Mouse (Mus musculus) midbrain, embryonic 16.5 days (tissue): ENCODE measurements at regions not wholly inside any gene's neighbourhood (a gene's known extent, or its start where the extent isn't known, plus 50 kb on each side); places are given as distances from the start of the nearest gene placed in this dataset.

Source experiments
- ATAC-seq: fragments of 200-750 bp; cut with Nextera tagmentation; 2 replicates; pipeline ENCODE4 v1.8.0; 2017; ENCODE audit warnings: moderate TSS enrichment
- H3K27ac ChIP-seq: fragments of 300-500 bp; sonication (generic); 2 replicates; pipeline ENCODE4 v1.5.1; 2014; ENCODE audit warnings: mild to moderate bottlenecking, low read length, mixed read lengths
- H3K27me3 ChIP-seq: fragments of 300-500 bp; sonication (generic); 2 replicates; pipeline ENCODE4 v1.6.1; 2014; ENCODE audit warnings: low read depth, low read length, mixed read lengths; ENCODE audit not compliant: control insufficient read depth, insufficient read depth
- H3K36me3 ChIP-seq: fragments of 300-500 bp; sonication (generic); 2 replicates; pipeline ENCODE4 v1.6.1; 2014; ENCODE audit warnings: mild to moderate bottlenecking, low read length, moderate library complexity, mixed read lengths; ENCODE audit not compliant: control insufficient read depth, insufficient read depth
- H3K4me1 ChIP-seq: fragments of 300-500 bp; sonication (generic); 2 replicates; pipeline ENCODE4 v1.6.1; 2014; ENCODE audit warnings: mild to moderate bottlenecking, low read length, mixed read lengths; ENCODE audit not compliant: control insufficient read depth, insufficient read depth
- H3K4me2 ChIP-seq: fragments of 300-500 bp; sonication (generic); 2 replicates; pipeline ENCODE4 v1.6.1; 2014; ENCODE audit warnings: mild to moderate bottlenecking, low read length, mixed read lengths
- H3K4me3 ChIP-seq: fragments of 300-500 bp; sonication (generic); 2 replicates; pipeline ENCODE4 v1.5.1; 2014; ENCODE audit warnings: low read depth, mild to moderate bottlenecking, low read length, moderate library complexity, mixed read lengths
- H3K9ac ChIP-seq: fragments of 300-500 bp; sonication (generic); 2 replicates; pipeline ENCODE4 v1.6.1; 2014; ENCODE audit warnings: low read depth, low read length, mixed read lengths
- H3K9me3 ChIP-seq: fragments of 300-500 bp; sonication (generic); replicated peaks from 2 replicates; pipeline ENCODE4 v1.6.1; 2014; ENCODE audit warnings: mild to moderate bottlenecking, low read length, mixed read lengths; ENCODE audit not compliant: control insufficient read depth, poor library complexity, severe bottlenecking
- WGBS: fragments of 180-500 bp; shearing (Covaris S2); extraction: QIAGEN DNeasy Blood & Tissue Kit; methylation state at CpG from one replicate; pipeline ENCODE4 v1.1.7; 2014; 5-methylcytosine and 5-hydroxymethylcytosine counted together

GRCm38 (mm10) chr1:94642296-94642695 is 589.9 kb upstream of the Pdcd1 start:
- no peak for ATAC-seq
- no peak overlapping the region for H3K27ac ChIP-seq
- no peak overlapping the region for H3K4me3 ChIP-seq
- H3K36me3 ChIP-seq, result no peaks in the 10 kb centered on the region
- WGBS, result 95% methylated on average over 1 of the region's 1 CpGs
- no peak overlapping the region for H3K9ac ChIP-seq
- no peaks in the 10 kb centered on the region for H3K4me1 ChIP-seq
- no peaks in the 10 kb centered on the region for H3K27me3 ChIP-seq
- H3K9me3 ChIP-seq, result no peaks in the 10 kb centered on the region
- H3K4me2 ChIP-seq, result no peak overlapping the region

DNA sequence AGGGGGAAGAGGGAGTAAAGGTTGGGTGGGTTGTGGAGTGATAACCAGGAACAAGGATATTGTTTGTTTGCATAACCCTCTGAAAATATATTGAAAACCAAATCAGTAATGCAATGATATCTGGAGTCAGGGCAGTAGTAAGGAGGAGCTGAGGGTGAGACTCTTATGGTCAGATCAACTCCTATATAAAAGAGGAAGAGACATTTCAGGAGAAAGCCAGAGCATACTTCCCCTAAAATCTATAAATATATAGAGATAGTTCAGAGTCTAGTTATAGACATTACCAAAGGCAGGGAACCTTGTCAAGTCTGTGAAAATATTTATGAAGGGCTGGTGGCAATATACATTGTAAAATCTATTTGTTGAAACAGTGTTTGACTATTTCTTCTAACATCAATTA is 605.9 kb upstream of the Pdcd1 start:
- H3K4me1 ChIP-seq, result no peaks in the 10 kb centered on the region
- H3K36me3 ChIP-seq, result no peaks in the 10 kb centered on the region
- no peak overlapping the region for H3K9ac ChIP-seq
- H3K27ac ChIP-seq, result no peak overlapping the region
- no peaks in the 10 kb centered on the region for H3K27me3 ChIP-seq
- no peaks in the 10 kb centered on the region for H3K9me3 ChIP-seq
- no peak for ATAC-seq
- no peak overlapping the region for H3K4me3 ChIP-seq
- H3K4me2 ChIP-seq, result no peak overlapping the region

DNA sequence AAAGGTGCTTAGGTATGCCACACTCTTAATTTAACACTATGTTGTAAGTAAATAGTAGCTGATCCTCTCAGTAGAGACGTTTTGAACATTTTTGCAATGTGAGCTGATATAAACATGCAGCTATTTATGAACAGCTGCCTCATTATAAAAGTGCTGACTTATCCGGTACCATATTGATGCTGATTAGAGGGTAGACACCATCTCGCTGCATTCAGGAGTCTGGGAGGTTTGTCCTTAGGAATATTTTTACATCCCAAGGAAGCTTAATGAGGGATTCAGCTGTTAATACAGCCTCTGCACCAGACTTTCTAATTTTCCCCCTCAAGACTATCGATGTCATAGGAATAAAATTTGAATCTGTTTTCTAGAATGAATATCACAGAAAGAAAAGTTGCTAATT is 619.3 kb upstream of the Pdcd1 start:
- H3K4me1 ChIP-seq, result no peaks in the 10 kb centered on the region
- H3K4me3 ChIP-seq, result no peak overlapping the region
- H3K4me2 ChIP-seq, result no peak overlapping the region
- H3K27me3 ChIP-seq, result no peaks in the 10 kb centered on the region
- no peaks in the 10 kb centered on the region for H3K36me3 ChIP-seq
- no peak overlapping the region for H3K9ac ChIP-seq
- WGBS, result 60% methylated on average over 4 of the region's 4 CpGs
- ATAC-seq, result no peak
- no peaks in the 10 kb centered on the region for H3K9me3 ChIP-seq
- H3K27ac ChIP-seq, result no peak overlapping the region

GRCm38 (mm10) chr1:94700517-94700916 is 612.9 kb upstream of the Fam174a start:
- H3K27ac ChIP-seq, result no peak overlapping the region
- no peak overlapping the region for H3K4me3 ChIP-seq
- ATAC-seq, result no peak
- H3K27me3 ChIP-seq, result no peaks in the 10 kb centered on the region
- H3K9me3 ChIP-seq, result no peaks in the 10 kb centered on the region
- H3K4me1 ChIP-seq, result no peaks in the 10 kb centered on the region
- H3K36me3 ChIP-seq, result no peaks in the 10 kb centered on the region
- 81% methylated on average over 1 of the region's 1 CpGs for WGBS
- H3K4me2 ChIP-seq, result no peak overlapping the region
- no peak overlapping the region for H3K9ac ChIP-seq

DNA sequence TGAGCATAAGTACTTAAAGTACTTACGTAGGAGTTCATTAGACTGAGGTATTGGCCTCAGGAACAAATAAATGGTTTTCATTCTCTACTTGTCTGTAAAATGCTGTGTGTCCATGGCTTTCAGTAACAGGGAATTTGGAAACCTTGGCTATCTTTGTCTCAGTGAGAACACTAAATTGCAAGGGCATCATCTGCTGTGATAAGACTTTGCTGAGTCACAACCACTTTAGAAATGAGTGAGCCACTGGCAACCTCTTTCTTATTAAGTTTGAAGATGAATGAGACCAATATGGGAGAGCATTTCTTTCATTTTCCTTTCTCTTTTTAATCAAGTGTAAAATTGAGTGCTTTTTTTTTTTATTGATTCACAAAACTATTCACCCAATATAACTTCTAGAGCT is 611.7 kb upstream of the Fam174a start:
- no peak for ATAC-seq
- Histone ChIP-seq H3K27me3 (no peaks in the 10 kb centered on the region), H3K4me3 (no peak overlapping the region), H3K4me2 (no peak overlapping the region), H3K27ac (no peak overlapping the region), H3K9ac (no peak overlapping the region), H3K36me3 (no peaks in the 10 kb centered on the region), H3K4me1 (no peaks in the 10 kb centered on the region), H3K9me3 (no peaks in the 10 kb centered on the region)
- 80% methylated on average over 1 of the region's 1 CpGs for WGBS

GRCm38 (mm10) chr1:94712812-94713211 is 600.6 kb upstream of the Fam174a start:
- no peak overlapping the region for H3K4me3 ChIP-seq
- no peak overlapping the region for H3K4me2 ChIP-seq
- 9% methylated on average over 5 of the region's 5 CpGs for WGBS
- no peak overlapping the region for H3K9ac ChIP-seq
- ATAC-seq, result no peak
- H3K4me1 ChIP-seq, result peaks cover 4% of the 10 kb centered on the region; the same call in 1 of the 2 replicates
- H3K27ac ChIP-seq, result no peak overlapping the region
- no peaks in the 10 kb centered on the region for H3K9me3 ChIP-seq
- no peaks in the 10 kb centered on the region for H3K36me3 ChIP-seq
- no peaks in the 10 kb centered on the region for H3K27me3 ChIP-seq

GRCm38 (mm10) chr1:94717699-94718098 is 595.7 kb upstream of the Fam174a start:
- Histone ChIP-seq H3K36me3 (no peaks in the 10 kb centered on the region), H3K9ac (no peak overlapping the region), H3K27ac (no peak overlapping the region), H3K9me3 (no peaks in the 10 kb centered on the region), H3K27me3 (no peaks in the 10 kb centered on the region), H3K4me1 (no peaks in the 10 kb centered on the region), H3K4me3 (no peak overlapping the region), H3K4me2 (no peak overlapping the region)
- ATAC-seq, result no peak
- WGBS, result 85% methylated on average over 2 of the region's 2 CpGs

DNA sequence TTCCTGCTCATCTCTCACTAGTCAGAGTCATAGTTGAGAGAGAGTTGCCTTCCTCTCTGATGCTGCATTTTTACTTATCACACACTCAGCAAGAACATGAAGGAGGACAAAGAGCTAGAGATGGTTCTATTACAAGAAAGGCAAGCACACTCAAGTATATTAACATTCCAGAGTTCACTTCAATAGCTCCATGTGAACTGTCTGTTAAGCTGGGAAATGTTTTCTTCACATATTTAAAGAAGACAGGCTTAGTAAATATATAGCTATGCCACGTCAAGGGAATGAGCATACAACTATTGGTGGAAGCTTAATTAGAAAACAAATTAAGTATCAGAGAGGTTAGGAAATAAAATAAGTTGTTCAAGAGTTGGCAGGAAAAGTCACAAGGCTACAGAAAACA is 559.9 kb upstream of the Fam174a start:
- 39% methylated on average over 1 of the region's 1 CpGs for WGBS
- H3K9me3 ChIP-seq, result no peaks in the 10 kb centered on the region
- no peak overlapping the region for H3K27ac ChIP-seq
- H3K4me2 ChIP-seq, result no peak overlapping the region
- no peak overlapping the region for H3K9ac ChIP-seq
- no peak overlapping the region for H3K4me3 ChIP-seq
- ATAC-seq, result no peak
- H3K4me1 ChIP-seq, result no peaks in the 10 kb centered on the region
- H3K36me3 ChIP-seq, result no peaks in the 10 kb centered on the region
- no peaks in the 10 kb centered on the region for H3K27me3 ChIP-seq

GRCm38 (mm10) chr1:94789019-94789585 is 524.3 kb upstream of the Fam174a start:
- Histone ChIP-seq H3K4me2 (no peak overlapping the region), H3K9me3 (no peaks in the 10 kb centered on the region), H3K27me3 (no peaks in the 10 kb centered on the region), H3K4me3 (no peak overlapping the region), H3K9ac (no peak overlapping the region), H3K4me1 (no peaks in the 10 kb centered on the region; the same call in 1 of the 2 replicates), H3K27ac (no peak overlapping the region), H3K36me3 (no peaks in the 10 kb centered on the region)
- ATAC-seq, result no peak
- 54% methylated on average over 2 of the region's 2 CpGs for WGBS
